Mouse (Mus musculus) splenic B cell, adult 2 months (primary cell): ENCODE results near the gene Med20.

Experiments
- DNase-seq: peaks from one replicate; pipeline ENCODE4 v3.0.0-alpha.2; 2011; ENCODE audit warnings: low read depth, low spot score
- H3K27me3 ChIP-seq: 2 replicates; pipeline ENCODE4 v1.6.1; 2012; ENCODE audit warnings: mild to moderate bottlenecking, low read length, moderate library complexity, mixed read lengths; ENCODE audit not compliant: control insufficient read depth, poor library complexity, insufficient read depth, severe bottlenecking
- H3K36me3 ChIP-seq: 2 replicates; pipeline ENCODE4 v1.6.1; 2012; ENCODE audit warnings: mild to moderate bottlenecking, low read length, moderate library complexity, mixed read lengths; ENCODE audit not compliant: control insufficient read depth, poor library complexity, insufficient read depth, severe bottlenecking

Gene Med20

DNA sequence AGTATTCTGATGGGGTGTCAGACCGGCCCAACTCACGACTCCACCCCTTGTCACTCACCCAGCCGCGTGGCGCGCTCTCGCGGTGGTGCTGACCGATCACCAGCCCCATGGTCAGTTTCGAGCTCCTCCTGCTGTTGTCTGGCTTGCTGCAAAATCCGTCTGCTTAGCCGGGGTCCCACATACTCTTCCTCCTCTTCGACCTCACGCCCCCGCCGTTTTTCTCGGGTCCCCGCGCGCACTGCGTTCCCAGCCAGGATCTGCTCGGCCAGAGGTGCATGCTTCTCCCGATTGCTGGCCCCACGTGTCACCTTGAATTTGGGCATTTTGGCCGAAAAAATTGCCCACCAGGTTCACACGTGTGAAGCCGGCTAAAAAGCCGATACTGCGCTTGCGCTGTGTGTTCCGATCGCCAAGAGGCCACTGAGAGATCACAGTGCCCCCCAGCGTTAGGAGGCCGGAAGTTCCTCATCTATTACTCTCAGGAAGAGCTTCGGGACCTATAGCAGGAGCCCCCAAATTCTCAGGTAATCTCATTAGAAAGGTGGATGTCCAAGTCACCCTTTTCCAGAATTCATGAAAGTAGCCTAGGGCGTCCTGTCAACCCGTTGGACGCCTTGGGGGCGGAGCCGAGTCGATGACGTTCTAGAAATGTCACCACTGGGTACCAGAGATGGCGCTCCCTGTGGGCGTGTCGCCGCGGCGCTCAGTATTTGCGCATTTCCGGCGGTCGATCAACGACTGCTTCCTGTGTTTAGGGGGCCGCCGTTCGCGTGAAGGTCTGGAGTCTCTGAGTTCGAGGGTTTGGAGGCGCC is at the start of gene Med20, which contains the start of the genes Bysl and Gm20517:
Med20 (plus strand) TSS at position 734 of the 812 bp plus-strand sequence.
Bysl (minus strand) TSS at position 644 of the 812 bp plus-strand sequence.
Gm20517 (plus strand) TSS at position 741 of the 812 bp plus-strand sequence.
- Histone ChIP-seq H3K36me3 (peaks cover 6% of the 10 kb centered on the region), H3K27me3 (no peaks in the 10 kb centered on the region)
- peak; percentile 98 for DNase-seq

DNA sequence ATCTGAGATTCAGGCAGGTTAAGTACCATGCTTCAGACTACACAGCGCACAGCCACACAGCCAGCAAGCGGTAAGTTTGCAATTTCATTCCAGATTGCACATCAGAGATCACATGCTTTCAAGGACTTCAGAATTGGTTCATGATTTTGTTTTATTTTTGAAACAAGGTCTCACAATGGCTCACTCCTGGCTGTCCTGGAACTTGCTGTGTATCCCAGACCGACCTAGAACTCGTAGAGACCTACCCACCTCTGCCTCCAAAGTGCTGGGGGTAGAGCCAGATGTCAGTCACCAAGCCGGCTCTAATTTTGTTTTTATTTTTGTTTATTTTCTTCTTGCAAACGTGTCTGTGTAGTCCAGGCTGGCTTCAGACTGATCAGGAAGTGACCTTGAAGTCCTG is 48.5 kb upstream of the Med20 start:
- Histone ChIP-seq H3K36me3 (peaks cover 7% of the 10 kb centered on the region), H3K27me3 (no peaks in the 10 kb centered on the region)
- DNase-seq, result no peak

DNA sequence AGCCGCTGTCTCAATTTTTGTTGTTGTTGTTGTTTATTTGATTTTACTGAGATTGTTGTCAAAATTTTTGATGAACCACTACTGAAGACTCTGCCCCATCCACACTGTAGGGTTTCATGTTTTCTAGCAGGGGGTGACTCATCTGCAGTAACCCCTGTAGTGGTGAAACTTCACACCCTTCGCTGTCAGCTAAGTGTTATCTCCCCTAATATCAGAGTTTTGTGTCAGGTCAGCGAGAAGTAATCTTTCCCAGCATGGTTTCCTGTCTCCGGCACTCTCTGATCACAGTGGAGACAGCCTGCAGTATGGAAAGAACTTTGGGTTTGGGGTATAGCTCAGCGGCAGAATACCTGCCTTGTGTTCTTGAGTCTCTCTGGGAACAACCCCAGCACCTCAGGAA is 46.8 kb upstream of the Med20 start:
- Histone ChIP-seq H3K27me3 (no peaks in the 10 kb centered on the region), H3K36me3 (peaks cover 4% of the 10 kb centered on the region)
- DNase-seq, result no peak

DNA sequence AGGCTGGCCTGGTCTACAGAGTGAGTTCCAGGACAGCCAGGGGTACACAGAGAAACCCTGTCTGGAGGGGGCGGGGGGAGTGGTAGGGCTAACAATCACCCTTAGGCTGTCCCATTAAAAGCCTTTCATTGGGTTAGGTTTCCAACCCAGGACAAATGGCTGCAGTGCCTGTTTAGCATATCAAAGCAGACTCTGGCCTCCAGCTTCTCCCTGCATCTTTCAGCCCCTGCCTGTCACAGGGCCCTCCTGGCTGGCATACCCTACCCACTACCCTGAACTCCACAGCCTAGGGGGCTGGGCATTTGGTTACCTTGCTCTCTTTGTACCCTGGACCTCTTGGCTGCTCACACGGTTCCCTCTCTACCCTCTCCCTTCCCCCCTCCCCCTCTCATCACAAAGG is 45.2 kb upstream of the Med20 start:
- no peak for DNase-seq
- Histone ChIP-seq H3K27me3 (no peaks in the 10 kb centered on the region), H3K36me3 (peaks cover 4% of the 10 kb centered on the region; the same call in 1 of the 2 replicates)

- Histone ChIP-seq H3K36me3 (peaks cover 6% of the 10 kb centered on the region; the same call in 1 of the 2 replicates), H3K27me3 (no peaks in the 10 kb centered on the region)
- DNase-seq, result no peak
These were observed 44.1 kb upstream of the Med20 start for GRCm38 (mm10) chr17:47567271-47567670.

GRCm38 (mm10) chr17:47568389-47568788 is 43.0 kb upstream of the Med20 start:
- peaks cover 3% of the 10 kb centered on the region; the same call in 1 of the 2 replicates for H3K36me3 ChIP-seq
- H3K27me3 ChIP-seq, result no peaks in the 10 kb centered on the region
- DNase-seq, result no peak

- Histone ChIP-seq H3K36me3 (peaks cover 3% of the 10 kb centered on the region; the same call in 1 of the 2 replicates), H3K27me3 (no peaks in the 10 kb centered on the region)
- no peak for DNase-seq
These were observed 42.3 kb upstream of the Med20 start for GRCm38 (mm10) chr17:47568951-47569527.

DNA sequence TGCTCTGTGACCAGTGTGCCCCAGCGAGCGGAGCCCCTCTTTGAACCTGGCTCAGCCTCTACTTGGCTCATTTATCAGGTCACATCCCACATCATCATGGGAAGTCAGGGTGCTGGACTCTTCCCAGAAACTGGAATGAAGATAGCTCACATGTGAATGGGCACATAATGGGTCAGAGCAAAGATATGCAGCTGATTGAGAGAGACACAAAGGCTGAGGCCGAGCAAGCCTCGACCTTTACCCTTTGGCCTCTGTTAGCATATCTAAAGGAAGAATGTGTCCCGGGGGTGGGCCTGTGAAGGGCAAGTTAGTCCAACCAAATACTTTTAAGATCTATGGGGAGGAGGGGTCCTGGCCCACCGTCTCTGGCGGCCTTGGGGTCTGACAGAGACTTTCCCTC is 39.8 kb upstream of the Med20 start:
- peaks cover 1% of the 10 kb centered on the region; the same call in 1 of the 2 replicates for H3K36me3 ChIP-seq
- no peak for DNase-seq
- no peaks in the 10 kb centered on the region for H3K27me3 ChIP-seq

DNA sequence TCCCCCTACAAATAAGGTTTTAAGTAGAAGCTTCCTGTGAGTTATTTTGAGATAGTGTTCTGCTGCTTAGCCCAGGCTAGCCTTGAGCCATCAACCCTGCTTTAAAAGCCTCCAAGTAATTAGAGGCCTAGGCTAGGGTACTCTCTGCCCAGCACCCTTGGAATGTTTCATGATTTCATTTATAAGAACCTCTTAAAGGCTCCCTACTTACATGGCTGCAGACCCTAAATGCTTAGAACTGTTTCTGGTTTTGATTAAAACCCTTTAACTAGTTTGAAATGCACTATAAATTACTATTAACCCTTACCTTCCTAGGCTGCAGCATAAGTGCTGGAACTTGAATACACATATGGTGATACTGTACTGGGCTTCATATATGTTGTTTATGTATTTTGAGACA is 38.9 kb upstream of the Med20 start:
- DNase-seq, result no peak
- Histone ChIP-seq H3K36me3 (peaks cover 1% of the 10 kb centered on the region; the same call in 1 of the 2 replicates), H3K27me3 (no peaks in the 10 kb centered on the region)

- DNase-seq, result no peak
- Histone ChIP-seq H3K36me3 (peaks cover 4% of the 10 kb centered on the region; the same call in 1 of the 2 replicates), H3K27me3 (no peaks in the 10 kb centered on the region)
These were observed 37.4 kb upstream of the Med20 start for GRCm38 (mm10) chr17:47574028-47574427.

DNA sequence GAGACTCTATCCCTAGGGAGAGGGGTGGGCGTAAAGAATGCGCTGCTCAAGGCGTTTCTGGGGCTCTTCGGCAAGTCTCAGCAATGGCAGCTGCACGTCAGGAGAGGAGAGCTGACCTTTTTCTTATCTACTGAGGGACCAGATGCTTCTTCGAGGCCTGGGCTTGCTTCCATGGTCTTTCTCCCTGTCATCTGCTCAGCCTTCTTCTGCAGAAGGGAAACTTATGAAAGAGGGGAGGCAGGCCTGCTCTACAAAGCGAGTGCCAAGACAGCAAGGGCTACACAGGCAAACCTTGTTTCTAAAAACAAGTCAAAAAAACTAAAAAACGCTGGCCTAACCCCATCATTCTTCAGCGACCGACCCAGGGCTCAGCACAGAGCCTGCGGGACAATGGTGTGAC is 36.6 kb upstream of the Med20 start:
- DNase-seq, result no peak
- H3K27me3 ChIP-seq, result no peaks in the 10 kb centered on the region
- H3K36me3 ChIP-seq, result peaks cover 4% of the 10 kb centered on the region; the same call in 1 of the 2 replicates

GRCm38 (mm10) chr17:47578655-47579054 is 32.7 kb upstream of the Med20 start:
- no peaks in the 10 kb centered on the region for H3K27me3 ChIP-seq
- peaks cover 12% of the 10 kb centered on the region; the same call in 1 of the 2 replicates for H3K36me3 ChIP-seq
- no peak for DNase-seq

DNA sequence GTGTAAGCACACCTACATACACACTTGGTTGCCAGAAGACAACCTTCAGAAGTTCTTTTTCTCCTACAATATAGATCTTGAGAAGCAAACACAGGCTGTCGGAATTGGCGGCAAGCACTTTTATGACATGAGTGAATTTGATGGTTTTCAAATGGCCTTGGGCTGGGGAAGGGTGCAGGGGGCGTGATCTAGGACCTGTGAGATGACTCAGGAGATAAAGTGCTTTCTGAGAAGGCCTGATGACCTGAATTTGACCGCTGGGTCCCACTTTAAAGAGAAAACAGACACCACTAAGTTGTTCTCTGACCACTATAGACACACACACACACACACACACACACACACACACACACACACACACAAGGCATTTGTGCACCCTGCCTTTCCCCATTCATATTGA is 30.4 kb upstream of the Med20 start:
- no peaks in the 10 kb centered on the region for H3K27me3 ChIP-seq
- DNase-seq, result no peak
- peaks cover 12% of the 10 kb centered on the region; the same call in 1 of the 2 replicates for H3K36me3 ChIP-seq

GRCm38 (mm10) chr17:47588517-47588916 is 22.9 kb upstream of the Med20 start:
- no peak for DNase-seq
- Histone ChIP-seq H3K27me3 (no peaks in the 10 kb centered on the region), H3K36me3 (peaks cover 3% of the 10 kb centered on the region)

DNA sequence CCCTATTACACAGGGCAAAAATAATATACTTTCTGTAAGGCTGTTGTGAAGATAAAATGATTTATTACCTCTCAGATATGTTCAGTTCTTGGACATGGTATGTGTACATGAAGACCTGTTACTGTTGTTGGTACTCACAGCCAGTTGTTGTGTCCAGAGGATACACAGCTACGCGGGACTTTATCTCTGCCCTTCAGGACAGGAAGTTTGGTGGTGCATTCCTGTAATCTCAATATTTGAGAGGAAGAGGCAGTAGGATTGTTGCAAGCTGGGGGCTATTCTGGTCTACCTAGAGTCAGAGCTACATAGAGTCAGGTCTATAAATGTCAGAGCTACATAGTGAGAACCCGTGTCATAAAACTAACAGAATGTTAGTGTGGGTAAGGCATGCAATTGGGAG is 20.3 kb upstream of the Med20 start:
- Histone ChIP-seq H3K27me3 (no peaks in the 10 kb centered on the region), H3K36me3 (peaks cover 3% of the 10 kb centered on the region)
- DNase-seq, result no peak
